Mouse (Mus musculus): ENCODE measurements around the gene Olfr553. TPM values are rescaled to one million over a fixed set of nuclear protein-coding genes. Genes with fewer than 3 reads are reported as not detected.
A peak's percentile ranks its signal among the peaks of the same experiment; 100 is the strongest.

Gene Olfr553
- total and polyA plus RNA-seq, 3 experiments: not detected

DNA sequence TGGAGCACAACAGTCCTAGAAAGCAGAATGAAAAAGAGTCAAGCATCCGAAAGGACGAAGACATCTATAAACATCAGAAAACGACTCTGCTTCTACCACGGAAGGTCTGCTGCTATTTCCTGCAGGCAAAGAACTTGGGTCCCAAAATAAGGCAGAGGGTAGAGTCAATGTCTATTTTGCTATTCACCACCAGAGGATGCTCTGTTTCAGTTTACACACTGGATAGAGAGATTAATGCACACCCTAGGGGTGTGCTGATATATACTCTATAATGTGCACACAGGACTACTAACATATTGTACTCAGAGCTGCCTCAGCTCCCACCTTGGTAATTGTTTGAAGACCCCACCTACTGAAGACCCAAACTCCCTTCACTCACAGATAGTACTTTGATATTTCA, 51.8 kb downstream of the Olfr553 start:
- Histone ChIP-seq H3K9me3 (replicated peaks; ENCODE audit: low read length) (no peaks in the 10 kb centered on the region), H3K27me3 (replicated peaks) (no peaks in the 10 kb centered on the region), H3K4me3 (replicated peaks in 1 of 3; ENCODE audit: low read depth in 2 of 3, low read length in 2 of 3, poor library complexity in 1 of 3) (no peak overlapping the region), H3K9ac (ENCODE audit: insufficient read depth, low read depth) (no peak overlapping the region), H3K27ac (ENCODE audit: insufficient read depth, low read depth) (no peak overlapping the region), H3K4me1 (ENCODE audit: control insufficient read depth in 1 of 2, insufficient read depth in 2 of 2) (peaks cover 4 to 21% of the 10 kb centered on the region in 2 experiments), H3K36me3 (replicated peaks in 1 of 2; ENCODE audit: control insufficient read depth in 1 of 2, insufficient read depth in 1 of 2, low read length in 1 of 2) (peaks cover 10 to 24% of the 10 kb centered on the region in 2 experiments), H3K79me2 (replicated peaks; ENCODE audit: control insufficient read depth, extremely low read depth, insufficient read depth, poor library complexity, severe bottlenecking) (no peaks in the 10 kb centered on the region; the same call in 1 of the 2 replicates), H3K4me2 (ENCODE audit: insufficient read depth, low read depth, poor library complexity, severe bottlenecking) (no peak overlapping the region)
- dilution Hi-C loops (cut with MboI; ENCODE audit: extremely low pct_ligation_motif_present, extremely low pct_unique_long_range_greater_than_20kb, low sequenced_read_pairs): no loop called here
- TF ChIP-seq CTCF (conservative IDR thresholded peaks at IDR 0.05 in 1 of 2, IDR thresholded peaks at IDR 0.05 in 1 of 2; ENCODE audit: low read depth in 2 of 2, low read length in 2 of 2): peak; percentile 38 to 59; a peak in 3 of 4 replicates
- peak; percentile 22; the same call in 1 of the 2 replicates for TF ChIP-seq SMC3 (IDR thresholded peaks at IDR 0.05; ENCODE audit: low read depth, low read length)
- TF ChIP-seq RAD21 (IDR thresholded peaks at IDR 0.05; ENCODE audit: low read depth, low read length): peak; percentile 18
- TF ChIP-seq NELFE (IDR thresholded peaks at IDR 0.05; ENCODE audit: low read depth, low read length): no peak
- in situ Hi-C loops (cut with MboI; ENCODE audit: low pct_ligation_motif_present, low pct_unique_long_range_greater_than_20kb, low sequenced_read_pairs): no loop called here
- peak; percentile 12 for DNase-seq (ENCODE audit: extremely low read depth)

GRCm38 (mm10) chr7:102564999-102565997, 52.7 kb downstream of the Olfr553 start, which contains the start of gene Trim21:
Gene Trim21 (minus strand): TSS chr7:102565486.
- peak within 1 kb of the TSS; percentile 50 for H3K4me2 ChIP-seq (ENCODE audit: insufficient read depth, low read depth, poor library complexity, severe bottlenecking)
- peak; percentile 95 for DNase-seq (ENCODE audit: extremely low read depth)
- peaks cover 4 to 21% of the 10 kb centered on the region in 2 experiments for H3K4me1 ChIP-seq (ENCODE audit: control insufficient read depth in 1 of 2, insufficient read depth in 2 of 2)
- no peaks in the 10 kb centered on the region for H3K27me3 ChIP-seq (replicated peaks)
- in situ Hi-C loops (cut with MboI; ENCODE audit: low pct_ligation_motif_present, low pct_unique_long_range_greater_than_20kb, low sequenced_read_pairs): no loop called here
- dilution Hi-C loops (cut with MboI; ENCODE audit: extremely low pct_ligation_motif_present, extremely low pct_unique_long_range_greater_than_20kb, low sequenced_read_pairs): no loop called here
- H3K4me3 ChIP-seq (replicated peaks in 1 of 3; ENCODE audit: low read depth in 2 of 3, low read length in 2 of 3, poor library complexity in 1 of 3): peak within 1 kb of the TSS; percentile 78 to 85 (median 82)
- H3K79me2 ChIP-seq (replicated peaks; ENCODE audit: control insufficient read depth, extremely low read depth, insufficient read depth, poor library complexity, severe bottlenecking): no peaks in the 10 kb centered on the region; the same call in 1 of the 2 replicates
- TF ChIP-seq NRF1 (IDR thresholded peaks at IDR 0.05; ENCODE audit: low read depth, low read length): no peak
- TF ChIP-seq ZMIZ1 (IDR thresholded peaks at IDR 0.05; ENCODE audit: low read depth, low read length): peak; percentile 62; the same call in 1 of the 2 replicates
- peak; percentile 58 for TF ChIP-seq SIN3A (IDR thresholded peaks at IDR 0.05; ENCODE audit: low read length)
- TF ChIP-seq CHD2 (IDR thresholded peaks at IDR 0.05; ENCODE audit: low read length): no peak
- no peak; the same call in 1 of the 2 replicates for TF ChIP-seq MAX (IDR thresholded peaks at IDR 0.05; ENCODE audit: low read length)
- TF ChIP-seq CHD1 (IDR thresholded peaks at IDR 0.05; ENCODE audit: low read depth, low read length): peak; percentile 64; the same call in 1 of the 2 replicates
- TF ChIP-seq POLR2AphosphoS2 (IDR thresholded peaks at IDR 0.05; ENCODE audit: low read depth, low read length): peak; percentile 63; the same call in 1 of the 2 replicates
- TF ChIP-seq RCOR1 (conservative IDR thresholded peaks at IDR 0.05; ENCODE audit: low read depth, low read length): no peak
- TF ChIP-seq MAZ (IDR thresholded peaks at IDR 0.05; ENCODE audit: low read depth, low read length): peak; percentile 68; the same call in 1 of the 2 replicates
- TF ChIP-seq TBP (conservative IDR thresholded peaks at IDR 0.05; ENCODE audit: low read depth, low read length): 0 out of 2 replicates have a peak, but pooled peaks have one; percentile 38
- TF ChIP-seq MEF2A (IDR thresholded peaks at IDR 0.05; ENCODE audit: borderline replicate concordance, low read depth, low read length): peak; percentile 53; the same call in 1 of the 2 replicates
- TF ChIP-seq JUN (IDR thresholded peaks at IDR 0.05; ENCODE audit: insufficient read depth, low read depth, low read length): no peak
- TF ChIP-seq MXI1 (IDR thresholded peaks at IDR 0.05; ENCODE audit: low read depth, low read length): no peak
- TF ChIP-seq NELFE (IDR thresholded peaks at IDR 0.05; ENCODE audit: low read depth, low read length): peak; percentile 77
- TF ChIP-seq POLR2A (IDR thresholded peaks at IDR 0.05; ENCODE audit: low read depth, low read length): peak; percentile 77
- TF ChIP-seq BHLHE40 (IDR thresholded peaks at IDR 0.05; ENCODE audit: low read depth, low read length): no peak
- TF ChIP-seq HCFC1 (IDR thresholded peaks at IDR 0.05; ENCODE audit: low read depth, low read length): peak; percentile 50; the same call in 1 of the 2 replicates
- TF ChIP-seq IRF4 (IDR thresholded peaks at IDR 0.05; ENCODE audit: low read depth, low read length): peak; percentile 81
- TF ChIP-seq ETS1 (conservative IDR thresholded peaks at IDR 0.05; ENCODE audit: low read depth, low read length): no peak; the same call in 1 of the 2 replicates
- no peak for TF ChIP-seq USF1 (IDR thresholded peaks at IDR 0.05; ENCODE audit: low read depth, low read length)
- TF ChIP-seq ELF1 (IDR thresholded peaks at IDR 0.05; ENCODE audit: low read depth, low read length): peak; percentile 72; the same call in 1 of the 2 replicates
- TF ChIP-seq TCF12 (IDR thresholded peaks at IDR 0.05; ENCODE audit: low read depth, low read length): peak; percentile 61
- TF ChIP-seq MAFK (IDR thresholded peaks at IDR 0.05; ENCODE audit: insufficient replicate concordance, low read length): 0 out of 2 replicates have a peak, but pooled peaks have one; percentile 12
- peak; percentile 46; the same call in 1 of the 2 replicates for TF ChIP-seq EP300 (IDR thresholded peaks at IDR 0.05; ENCODE audit: low read length)
- peaks cover 10 to 33% of the 10 kb centered on the region in 2 experiments for H3K36me3 ChIP-seq (replicated peaks in 1 of 2; ENCODE audit: control insufficient read depth in 1 of 2, insufficient read depth in 1 of 2, low read length in 1 of 2)
- H3K9ac ChIP-seq (ENCODE audit: insufficient read depth, low read depth): peak within 1 kb of the TSS; percentile 82
- no peak within 1 kb of the TSS for H3K27ac ChIP-seq (ENCODE audit: insufficient read depth, low read depth)
- H3K9me3 ChIP-seq (replicated peaks; ENCODE audit: low read length): no peaks in the 10 kb centered on the region

All from CH12.LX (cell line).